Mouse (Mus musculus) ES-Bruce4 (cell line): ENCODE data around the gene Arl14.

Experiments used
- EP300 ChIP-seq: IDR thresholded peaks from 2 replicates; pipeline ENCODE4 v1.6.1; 2011; ENCODE audit warnings: low read depth, low read length; ENCODE audit not compliant: insufficient read depth
- POLR2A ChIP-seq: IDR thresholded peaks from one replicate; pipeline ENCODE4 v1.8.1; 2011; ENCODE audit warnings: low read length; ENCODE audit not compliant: insufficient read depth

DNA sequence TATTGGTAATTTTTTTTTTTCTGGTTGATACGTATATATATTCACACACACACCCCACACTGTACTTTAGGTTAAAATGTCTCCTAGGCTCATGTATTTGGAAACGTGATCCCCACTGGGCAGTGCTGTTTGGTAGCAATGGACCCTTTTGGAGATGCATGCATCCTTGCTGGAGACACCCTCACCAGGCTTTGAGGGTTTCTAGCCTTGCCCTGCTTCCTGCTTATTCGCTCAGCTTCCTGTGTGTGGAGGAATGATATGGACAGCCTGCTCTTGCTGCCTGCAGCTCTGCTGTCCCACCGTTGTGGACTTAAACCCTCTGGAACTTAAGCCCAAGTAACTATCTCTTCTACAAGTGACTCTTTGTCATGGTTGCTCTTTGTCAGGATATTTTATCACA, 19.3 kb upstream of the Arl14 start:
- no peak for TF ChIP-seq POLR2A
- no peak for TF ChIP-seq EP300
